Mouse (Mus musculus): ENCODE measurements around the gene Sema4c.

DNA sequence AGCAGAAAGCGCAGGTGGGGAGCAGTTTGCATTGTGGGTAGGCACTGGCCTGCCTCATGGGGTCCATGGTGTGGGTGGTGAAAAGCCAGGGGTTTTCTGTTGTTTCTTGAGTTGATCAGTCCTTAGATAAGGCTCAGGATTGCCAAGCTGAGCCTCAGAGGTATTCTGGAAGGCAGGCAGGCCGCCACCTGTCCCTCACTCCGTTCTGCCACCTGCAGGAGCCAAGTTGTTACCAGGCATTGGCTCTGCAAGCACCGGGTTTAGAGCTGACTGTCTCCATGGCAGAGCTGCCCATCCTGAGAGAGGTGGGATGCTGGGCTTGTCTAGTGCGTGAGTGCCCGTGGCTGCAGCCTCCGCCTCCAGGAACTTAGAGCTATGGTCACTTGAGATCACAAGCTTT is 35.9 kb downstream of the Sema4c start:
- no peak for TF ChIP-seq FLI1 (IDR thresholded peaks at IDR 0.05; ENCODE audit: low read length)
- no peak for TF ChIP-seq GATA1 (IDR thresholded peaks at IDR 0.05; ENCODE audit: borderline replicate concordance, low read length)
